Mouse (Mus musculus) megakaryocyte-erythroid progenitor cell, adult 5-6 weeks (primary cell): ENCODE results near the gene Clstn2. TPM values are rescaled to one million over a fixed set of nuclear protein-coding genes. Genes with fewer than 3 reads are reported as not detected.

ENCODE experiments used
- ATAC-seq: replicated peaks from 2 replicates; pipeline ENCODE4 v1.8.0; 2016; ENCODE audit warnings: mild to moderate bottlenecking, inconsistent platforms; ENCODE audit not compliant: severe bottlenecking, poor library complexity, low FRiP score, low TSS enrichment
- total RNA-seq, 2 experiments: library from RNA; stranded (forward) in 1 of 2; stranded (reverse) in 1 of 2; fragments of 200-1000, 215-1000 nt in 1 of 2; fragments of >200 nt in 1 of 2; fragmentation: Nextera tagmentation in 1 of 2; gene quantifications; 2 replicates each; pipeline ENCODE4 v1.2.3; 2014 to 2017

Gene Clstn2
- not detected in 2 replicates for total RNA-seq (2014; fragmentation: Nextera tagmentation)
- not detected in 2 replicates for total RNA-seq (2017)

GRCm38 (mm10) chr9:98032573-98033272 is at the start of gene Clstn2:
Clstn2 (minus strand) TSS chr9:98033181.
- ATAC-seq = peak; percentile 39; the same call in 1 of the 2 replicates

- ATAC-seq = no peak
Observed at GRCm38 (mm10) chr9:98067767-98068166, 34.8 kb upstream of the Clstn2 start.

DNA sequence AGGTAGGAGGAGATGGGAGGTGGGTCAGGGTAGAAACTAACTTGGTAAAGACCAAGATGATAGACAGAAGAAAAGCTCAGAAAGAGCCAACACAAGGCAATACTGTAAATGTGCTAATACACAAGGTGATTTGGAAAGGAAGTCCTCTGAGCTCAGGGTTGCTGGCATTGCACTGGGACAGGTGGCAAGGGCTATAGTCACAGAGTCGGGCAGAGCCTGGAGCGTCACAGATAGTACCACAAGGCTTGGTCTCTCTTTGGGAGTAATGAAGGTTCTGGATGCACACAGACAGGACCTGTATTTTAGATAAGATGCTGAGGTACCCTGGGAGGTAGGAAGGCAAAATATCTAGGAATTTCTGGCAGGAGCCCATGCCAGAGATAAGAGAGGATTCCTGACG is 28.7 kb upstream of the Clstn2 start:
- no peak for ATAC-seq

DNA sequence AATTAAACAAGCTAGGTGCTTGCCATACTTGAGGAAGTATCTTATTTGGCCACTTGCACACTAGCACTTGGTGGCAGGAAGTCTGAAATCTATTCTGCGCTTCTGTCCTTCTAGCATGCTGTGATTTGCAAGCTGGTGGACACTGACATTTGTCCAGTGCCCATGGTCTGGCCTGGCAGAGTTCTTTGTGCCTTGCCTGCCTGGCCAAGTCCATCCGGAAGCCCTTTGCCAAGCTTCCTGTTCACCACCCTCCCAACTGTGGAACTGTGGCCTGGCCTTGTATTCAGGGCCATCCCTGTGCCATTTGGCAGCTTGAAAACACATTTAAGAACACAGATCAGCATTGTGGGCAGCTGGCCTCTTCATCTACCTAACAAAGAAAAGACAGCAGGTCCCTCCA is 24.3 kb upstream of the Clstn2 start:
- no peak for ATAC-seq

GRCm38 (mm10) chr9:98051343-98051742 is 18.4 kb upstream of the Clstn2 start:
- ATAC-seq = no peak

DNA sequence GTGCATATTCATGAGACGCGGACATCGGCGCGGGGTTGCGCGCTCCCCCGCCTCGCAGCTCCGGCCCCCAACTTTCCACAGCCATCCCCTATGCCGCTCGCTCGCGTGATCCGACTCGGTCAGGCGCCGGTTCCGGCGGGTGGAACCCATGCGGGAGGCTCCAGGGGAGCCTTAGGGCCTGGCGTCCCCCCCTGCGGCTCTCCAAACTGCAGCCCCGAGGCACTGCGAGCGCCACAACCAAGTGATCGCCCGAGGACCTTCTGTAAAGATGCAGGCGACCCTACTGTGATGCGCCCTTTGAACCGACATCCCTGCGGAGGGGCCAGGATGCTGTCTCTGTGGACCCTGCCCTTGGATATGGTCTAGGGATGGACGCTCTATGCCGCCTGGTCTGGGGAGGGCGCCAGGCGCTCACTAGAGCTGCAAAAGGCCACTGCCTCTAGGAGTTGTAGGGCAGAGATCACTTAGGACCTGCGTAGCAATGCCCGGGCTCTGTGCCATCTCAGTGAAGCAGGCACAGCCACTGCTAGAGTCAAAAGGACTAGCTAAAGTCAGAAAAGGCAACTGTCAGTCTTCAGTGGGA is 383 bp upstream of the Clstn2 start:
- ATAC-seq = peak; percentile 51; the same call in 1 of the 2 replicates

DNA sequence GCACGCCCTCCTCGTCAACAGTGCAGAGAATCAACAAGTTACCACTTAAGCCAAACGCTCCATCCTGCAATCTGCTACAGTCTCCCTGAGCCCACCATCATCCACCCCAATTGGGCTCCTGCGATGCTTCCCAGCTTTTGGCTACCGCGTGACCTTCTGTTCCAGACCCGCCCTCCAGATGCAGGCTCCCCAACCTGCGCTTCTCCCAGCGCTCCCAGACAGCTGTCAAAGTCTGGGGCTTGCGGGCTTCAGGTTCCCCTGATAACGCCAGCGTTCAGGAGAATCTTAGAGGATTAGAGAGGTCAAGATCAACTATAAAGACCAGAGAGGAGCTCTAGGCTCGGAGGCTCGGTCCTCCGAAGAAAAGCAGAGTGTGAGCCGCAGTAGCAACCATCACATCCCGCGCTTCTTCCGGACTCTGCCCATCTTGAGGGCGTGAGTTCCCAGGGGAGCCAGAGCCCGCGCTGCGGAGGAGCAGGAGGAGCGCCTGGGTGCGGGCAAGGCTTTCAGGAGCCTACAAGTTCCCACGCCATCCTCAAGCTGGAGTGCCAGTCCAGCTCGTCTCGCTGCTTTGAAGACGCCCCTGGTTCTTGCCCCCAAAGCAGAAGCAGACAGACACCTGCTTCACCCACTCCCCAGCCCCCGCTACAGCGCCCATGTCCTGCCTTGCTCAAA is 946 bp downstream of the Clstn2 start:
- ATAC-seq = no peak

GRCm38 (mm10) chr9:98030715-98031114 is 2.3 kb downstream of the Clstn2 start:
- ATAC-seq = no peak

DNA sequence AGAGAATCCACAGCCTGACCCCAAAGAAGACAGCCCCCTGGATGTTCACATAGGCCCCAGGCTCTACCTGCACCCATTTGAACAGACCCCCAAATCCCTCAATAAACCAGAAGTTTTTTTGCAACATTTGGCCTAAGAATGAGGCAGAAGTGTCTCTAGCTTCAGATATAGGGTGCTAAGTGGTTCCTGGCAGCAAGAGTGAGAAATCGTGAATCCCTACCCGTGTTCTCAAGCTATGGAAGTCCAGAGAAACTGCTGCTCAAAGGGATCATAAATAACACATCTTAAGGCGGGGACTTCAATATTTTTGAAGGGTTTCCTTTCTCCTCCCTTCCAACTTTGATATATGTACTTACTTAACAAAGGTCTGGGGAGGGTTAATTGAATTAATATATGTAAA is 7.4 kb downstream of the Clstn2 start:
- no peak for ATAC-seq

DNA sequence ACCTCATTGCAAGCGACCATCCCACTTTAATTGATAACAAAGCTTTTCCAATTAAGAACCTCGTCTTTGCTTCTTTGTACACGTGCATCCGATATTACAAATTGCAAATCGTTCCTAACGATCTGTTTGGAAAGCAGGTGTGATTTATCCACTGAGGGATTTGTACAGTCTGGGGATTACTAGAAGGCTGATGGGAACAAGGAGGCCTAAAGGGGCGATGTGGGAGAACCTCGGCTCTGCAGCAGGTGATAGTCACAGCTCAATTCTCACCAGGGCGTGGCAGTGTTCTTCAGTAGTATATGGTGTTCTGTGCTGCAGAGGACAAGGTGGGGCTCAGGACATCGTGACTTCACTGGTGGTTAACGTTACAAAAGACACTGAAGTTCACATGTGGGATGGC is 9.9 kb downstream of the Clstn2 start:
- ATAC-seq = no peak

- no peak for ATAC-seq
Observed at GRCm38 (mm10) chr9:98019876-98020275, 13.1 kb downstream of the Clstn2 start.

- ATAC-seq = no peak
Observed at GRCm38 (mm10) chr9:98018687-98019086, 14.3 kb downstream of the Clstn2 start.

GRCm38 (mm10) chr9:98016576-98016975 is 16.4 kb downstream of the Clstn2 start:
- ATAC-seq = no peak

- no peak for ATAC-seq
Observed at GRCm38 (mm10) chr9:97996349-97996748, 36.6 kb downstream of the Clstn2 start.

GRCm38 (mm10) chr9:97995723-97996122 is 37.3 kb downstream of the Clstn2 start:
- no peak for ATAC-seq

GRCm38 (mm10) chr9:97992131-97992530 is 40.9 kb downstream of the Clstn2 start:
- ATAC-seq = no peak

GRCm38 (mm10) chr9:97977339-97977738 is 55.6 kb downstream of the Clstn2 start:
- ATAC-seq = no peak

DNA sequence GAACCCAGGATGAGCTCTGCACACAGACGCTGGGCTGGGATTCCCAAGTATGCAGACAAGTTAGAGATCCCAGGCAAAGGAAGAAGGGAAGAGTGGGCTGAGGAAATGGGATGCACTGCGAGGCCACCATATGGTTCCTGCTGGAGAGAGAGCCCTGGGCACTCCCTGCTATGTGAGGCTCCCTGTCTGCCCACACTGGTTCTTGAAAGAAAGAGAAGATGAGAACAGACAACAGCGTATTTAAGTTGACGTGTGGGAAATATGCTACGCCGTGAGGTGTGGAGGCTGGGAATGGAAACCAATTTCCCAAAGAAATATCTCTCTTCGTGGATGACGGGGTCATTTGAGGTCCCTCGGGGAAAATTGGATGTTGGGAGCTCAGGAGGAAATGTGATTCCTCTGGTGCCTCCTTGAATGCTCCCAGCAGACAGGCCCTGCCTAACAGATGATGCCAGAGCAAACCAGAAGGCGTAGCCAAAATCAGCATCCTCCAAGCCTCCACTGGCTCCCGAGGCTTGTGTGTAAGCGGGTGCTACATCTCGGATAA is 58.1 kb downstream of the Clstn2 start:
- ATAC-seq = no peak

DNA sequence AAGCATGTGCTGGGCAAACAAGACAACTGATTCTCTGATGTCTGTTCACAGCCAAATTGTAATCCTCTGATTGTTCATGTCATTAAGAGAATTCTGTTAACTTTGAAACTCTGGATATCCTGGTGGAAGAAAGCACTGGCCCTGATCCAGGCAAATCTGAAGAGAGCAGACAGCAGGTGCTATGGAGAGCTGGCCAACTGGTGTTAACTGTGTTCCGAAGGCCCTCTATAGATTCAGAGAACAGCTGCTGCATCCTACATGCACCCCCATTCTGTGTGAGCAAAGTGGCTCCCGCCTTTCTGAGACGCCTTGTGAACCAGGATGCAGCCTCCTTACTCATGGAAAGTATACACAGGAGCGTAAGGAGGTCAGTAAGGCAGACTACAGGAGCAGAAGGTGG is 66.3 kb downstream of the Clstn2 start:
- ATAC-seq = no peak

GRCm38 (mm10) chr9:97957508-97957907 is 75.5 kb downstream of the Clstn2 start:
- ATAC-seq = no peak
